Comparison of ENCODE assay signal across 14 mouse cellular contexts in the genomic region with DNA sequence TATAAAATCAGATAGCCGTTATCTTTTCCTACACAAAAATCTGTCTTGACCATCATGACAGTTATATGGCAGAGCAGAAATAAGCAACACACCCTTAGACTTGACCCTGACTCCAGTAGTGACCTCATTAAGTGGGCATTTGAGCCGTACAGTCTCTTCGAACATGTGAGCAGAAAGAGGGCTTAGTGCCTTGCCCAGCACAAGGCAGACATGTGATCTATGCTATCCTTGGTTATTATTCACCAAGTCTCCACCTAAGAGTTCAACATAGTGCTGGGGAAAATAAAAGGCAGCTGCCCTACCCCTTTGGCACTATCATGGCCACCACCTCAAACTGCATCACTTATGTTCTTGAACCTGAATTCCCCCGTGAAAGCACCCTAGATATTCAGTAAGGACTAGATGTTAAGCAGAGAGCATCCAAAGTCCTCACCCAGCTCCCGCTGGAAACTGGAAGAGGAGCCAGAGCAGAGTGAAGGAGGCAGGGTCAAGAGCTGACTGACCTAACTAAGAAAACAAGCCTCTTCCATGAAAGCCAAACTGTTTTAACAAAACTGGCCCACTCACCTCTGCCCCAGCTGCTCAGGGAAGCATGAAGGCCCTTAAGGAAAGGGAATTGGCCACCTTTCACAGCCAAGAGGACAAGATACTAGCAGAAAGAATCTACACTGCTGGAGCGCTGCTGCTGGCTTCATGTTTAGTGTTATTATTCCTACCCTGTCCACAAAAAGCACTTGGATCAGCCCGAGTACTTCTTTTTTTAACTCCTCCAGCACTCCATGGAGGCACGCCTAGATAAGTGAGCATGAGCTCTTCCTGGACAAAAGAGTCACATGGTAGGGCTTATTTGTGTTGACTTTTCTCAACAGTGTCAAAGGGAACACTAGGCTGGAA. TPM values are rescaled to one million over a fixed set of nuclear protein-coding genes. Genes with fewer than 3 reads are reported as not detected.
DNase-seq lines count a peak whose midpoint lies in the region; ATAC-seq and TF ChIP-seq lines count a peak whose summit lies in the region.
"Had no signal": no experiment of that assay in that cellular context is flagged by ENCODE, and none has a peak within 500 bp of the region (broad histone marks: within the 10 kb centered on the region; RNA-seq: fewer than 3 reads in every experiment).

No protein-coding gene starts in this region.

- H3K4me3 ChIP-seq in heart, adult 2 months = peak overlapping the region; percentile 4; the same call in 1 of the 2 replicates
- H3K4me3 ChIP-seq in intestine, postnatal 0 days (ENCODE audit: low read depth, low read length) = no peak overlapping the region
- H3K4me3 ChIP-seq in myocyte = no peak overlapping the region
- H3K4me3 ChIP-seq: hindbrain, embryonic 10.5 days; midbrain, embryonic 10.5 days; neural tube, embryonic 15.5 days had no signal

- H3K9me3 ChIP-seq in intestine, postnatal 0 days (ENCODE audit: control insufficient read depth) = no peaks in the 10 kb centered on the region
- H3K9me3 ChIP-seq: midbrain, embryonic 10.5 days; neural tube, embryonic 15.5 days had no signal

- no peak overlapping the region for H3K4me2 ChIP-seq in intestine, postnatal 0 days (replicated peaks; ENCODE audit: low read depth)
- H3K4me2 ChIP-seq in myocyte (ENCODE audit: low read depth) = peak overlapping the region; percentile 13
- H3K4me2 ChIP-seq: neural tube, embryonic 15.5 days had no signal

- 45% methylated on average over 8 of the region's 8 CpGs for WGBS in heart, adult 2 months
- WGBS in intestine, postnatal 0 days = 57% methylated on average over 8 of the region's 8 CpGs

- peaks cover 24% of the 10 kb centered on the region for H3K36me3 ChIP-seq in heart, adult 2 months (ENCODE audit: control insufficient read depth, insufficient read depth, low read length)
- no peaks in the 10 kb centered on the region for H3K36me3 ChIP-seq in intestine, postnatal 0 days (ENCODE audit: control insufficient read depth, insufficient read depth)
- H3K36me3 ChIP-seq in myocyte (ENCODE audit: control insufficient read depth, insufficient read depth) = no peaks in the 10 kb centered on the region
- H3K36me3 ChIP-seq: neural tube, embryonic 15.5 days had no signal

- DNase-seq in gastrocnemius, postnatal 25 days = peak; percentile 25
- no peak for DNase-seq in gastrocnemius, postnatal 10 days
- DNase-seq in heart, adult 2 months = peak; percentile 45 to 52
- DNase-seq in ovary, postnatal 14 days (ENCODE audit: low spot score) = no peak
- no peak for DNase-seq in liver
- DNase-seq in c-Kit-positive CD71-positive TER-119-positive erythroid progenitor cells, embryonic 14.5 days (ENCODE audit: low spot score) = no peak
- DNase-seq: embryo, embryonic 11 days had no signal

- H3K27ac ChIP-seq in heart, adult 2 months = peak overlapping the region; percentile 91
- no peak overlapping the region for H3K27ac ChIP-seq in intestine, postnatal 0 days (ENCODE audit: low read depth, low read length)
- H3K27ac ChIP-seq: hindbrain, embryonic 10.5 days; liver, embryonic 14.5 days; midbrain, embryonic 10.5 days; neural tube, embryonic 15.5 days had no signal

- H3K9ac ChIP-seq in heart, adult 2 months (ENCODE audit: low read depth, low read length) = peak overlapping the region; percentile 67
- no peak overlapping the region for H3K9ac ChIP-seq in intestine, postnatal 0 days (ENCODE audit: low read depth, low read length)
- H3K9ac ChIP-seq: liver, embryonic 14.5 days; neural tube, embryonic 15.5 days had no signal

- H3K27me3 ChIP-seq in heart, adult 2 months (ENCODE audit: control insufficient read depth, insufficient read depth, low read length) = no peaks in the 10 kb centered on the region
- no peaks in the 10 kb centered on the region for H3K27me3 ChIP-seq in intestine, postnatal 0 days (replicated peaks; ENCODE audit: control insufficient read depth, insufficient read depth, low read length)
- H3K27me3 ChIP-seq in myocyte (ENCODE audit: control insufficient read depth, insufficient read depth, insufficient read length) = no peaks in the 10 kb centered on the region
- H3K27me3 ChIP-seq: neural tube, embryonic 15.5 days; Patski had no signal

- TF ChIP-seq POLR2A in heart, adult 2 months (IDR thresholded peaks at IDR 0.05; ENCODE audit: insufficient read depth, low read depth, low read length) = no peak
- no peak for TF ChIP-seq POLR2A in myocyte (IDR thresholded peaks at IDR 0.05; ENCODE audit: insufficient read length, low read depth)

- 0 out of 2 replicates have a peak, but pooled peaks have one; percentile 22 for TF ChIP-seq EP300 in heart, adult 2 months (IDR thresholded peaks at IDR 0.05; ENCODE audit: insufficient read depth, low read depth, low read length)

- peaks cover 7% of the 10 kb centered on the region for H3K79me2 ChIP-seq in heart, adult 2 months (replicated peaks; ENCODE audit: control insufficient read depth, insufficient read depth, low read length)
- peaks cover 68% of the 10 kb centered on the region for H3K79me2 ChIP-seq in myocyte (ENCODE audit: control insufficient read depth, insufficient read depth)

- intact Hi-C loops in heart, adult 2 months (cut with DNase I) = loop anchor here (5.0 kb wide), 1 partner anchor 39 kb away; the partner anchor contains the start of gene Large1

- H3K4me1 ChIP-seq in heart, adult 2 months (ENCODE audit: control insufficient read depth, insufficient read depth, low read length) = peaks cover 28% of the 10 kb centered on the region
- 0 out of 2 replicates have a peak, but pooled peaks cover 9% of the 10 kb centered on the region for H3K4me1 ChIP-seq in intestine, postnatal 0 days (replicated peaks; ENCODE audit: control insufficient read depth, insufficient read depth, low read length)

- no peak for TF ChIP-seq CTCF in heart, adult 2 months (IDR thresholded peaks at IDR 0.05)
- no peak for TF ChIP-seq CTCF in intestine, postnatal 0 days (IDR thresholded peaks at IDR 0.05; ENCODE audit: low read depth)

- 0 out of 2 replicates have a peak, but pooled peaks have one; percentile 28 for ATAC-seq in intestine, postnatal 0 days
- ATAC-seq: Patski had no signal

- H3ac ChIP-seq in myocyte (ENCODE audit: control insufficient read depth, insufficient read length) = no peak overlapping the region

TF ChIP-seq in myocyte, 11 proteins besides CTCF, POLR2A, EP300 and RAD21:
- TF ChIP-seq MAX (IDR thresholded peaks at IDR 0.05; ENCODE audit: low read depth) (no peak), REST (IDR thresholded peaks at IDR 0.05; ENCODE audit: insufficient read depth, insufficient read length) (no peak), TCF12 (IDR thresholded peaks at IDR 0.05; ENCODE audit: insufficient read depth, poor library complexity, severe bottlenecking) (no peak), MYOG (IDR thresholded peaks at IDR 0.05; ENCODE audit: control insufficient read depth in 1 of 3, insufficient read depth in 1 of 3, insufficient read length in 2 of 3, low read depth in 2 of 3) (no peak), MYOD1 (IDR thresholded peaks at IDR 0.05; ENCODE audit: control insufficient read depth in 1 of 3, insufficient read length in 2 of 3, low read depth in 2 of 3) (no peak), E2F4 (IDR thresholded peaks at IDR 0.05; ENCODE audit: insufficient read depth) (no peak), POLR2AphosphoS2 (IDR thresholded peaks at IDR 0.05; ENCODE audit: insufficient read length, low read depth) (no peak), CEBPB (IDR thresholded peaks at IDR 0.05; ENCODE audit: insufficient read depth, poor library complexity, severe bottlenecking) (no peak), USF1 (IDR thresholded peaks at IDR 0.05; ENCODE audit: low read depth) (no peak), SRF (IDR thresholded peaks at IDR 0.05; ENCODE audit: control insufficient read depth, insufficient read length, low read depth) (no peak), TCF3 (IDR thresholded peaks at IDR 0.05; ENCODE audit: insufficient read length, low read depth) (no peak)
TF ChIP-seq in myocyte: peak in this region for 0.

RNA-seq across cellular contexts. Expression of gene Large1, which starts 40.4 kb away (rescaled TPM):
- total RNA-seq in gastrocnemius, postnatal 25 days (2021) = 10 to 100 TPM; 19.8 to 23.3 TPM
- 10 to 100 TPM; 25.1 to 26.9 TPM for total RNA-seq in gastrocnemius, postnatal 10 days (2021)
- 10 to 100 TPM; 36.0 to 42.0 TPM for total RNA-seq in heart, adult 2 months (2021)
- polyA plus RNA-seq in heart, adult 2 months (2012; rRNA removed) = 20.7 and 39.1 TPM in 2 replicates
- polyA plus RNA-seq in intestine, postnatal 0 days (2015; fragmentation: Nextera tagmentation; extraction: Ambion mirVana) = 2.8 and 3.2 TPM in 2 replicates
- 23.2 TPM for polyA plus RNA-seq in myocyte (2012; fragmentation: generic; extraction: Trizol)

Comparison
In these comparisons a context has a peak if more than half of its experiments do, and no peak if none do; other contexts are left out.
1. DNase-seq: peak in gastrocnemius, postnatal 25 days (single experiment) and heart, adult 2 months (2 of 2); none in gastrocnemius, postnatal 10 days (single experiment), ovary, postnatal 14 days (single experiment), liver (single experiment) and c-Kit-positive CD71-positive TER-119-positive erythroid progenitor cells, embryonic 14.5 days (single experiment).